Mouse (Mus musculus) 3T3-L1 (cell line): ENCODE measurements around the gene 4930550C14Rik.
A peak's percentile ranks its signal among the peaks of the same experiment; 100 is the strongest.

ENCODE experiments used
- DNase-seq: peaks from one replicate; pipeline ENCODE4 v3.0.0-alpha.2; 2015; ENCODE audit warnings: low read depth, low spot score

Gene 4930550C14Rik

DNA sequence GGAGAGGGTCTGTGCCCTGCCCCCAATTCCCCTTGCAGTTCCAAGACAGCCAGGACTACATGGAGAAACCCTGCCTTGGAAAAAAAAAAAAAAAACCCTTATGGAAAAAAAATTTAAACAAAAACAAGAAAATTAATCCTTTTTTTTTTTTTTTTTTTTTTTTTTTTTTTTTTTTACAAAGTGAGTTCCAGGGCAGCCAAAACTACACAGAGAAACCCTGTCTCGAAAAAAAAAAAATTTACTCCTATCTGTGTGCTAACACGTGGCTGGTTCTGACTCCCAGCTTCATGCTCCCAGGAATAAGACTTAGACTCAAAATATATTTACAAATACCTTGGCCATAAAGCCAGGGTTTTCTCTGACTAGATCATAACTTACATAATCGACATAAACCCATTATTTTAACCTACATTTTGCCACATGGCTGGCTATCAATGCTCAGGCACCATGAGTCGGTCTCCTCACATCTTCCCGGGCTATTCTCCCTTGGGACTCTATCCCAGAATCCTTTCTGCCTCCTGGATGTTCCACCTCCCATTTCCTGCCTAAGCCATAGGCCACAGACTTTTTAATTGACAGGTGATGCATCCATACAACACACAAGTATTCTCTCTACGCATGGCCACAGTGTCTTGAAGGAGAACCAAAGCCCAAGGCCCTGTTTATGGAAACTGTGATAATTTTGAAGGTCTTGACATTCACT, 2.1 kb downstream of the 4930550C14Rik start:
- peak; percentile 61 for DNase-seq

DNA sequence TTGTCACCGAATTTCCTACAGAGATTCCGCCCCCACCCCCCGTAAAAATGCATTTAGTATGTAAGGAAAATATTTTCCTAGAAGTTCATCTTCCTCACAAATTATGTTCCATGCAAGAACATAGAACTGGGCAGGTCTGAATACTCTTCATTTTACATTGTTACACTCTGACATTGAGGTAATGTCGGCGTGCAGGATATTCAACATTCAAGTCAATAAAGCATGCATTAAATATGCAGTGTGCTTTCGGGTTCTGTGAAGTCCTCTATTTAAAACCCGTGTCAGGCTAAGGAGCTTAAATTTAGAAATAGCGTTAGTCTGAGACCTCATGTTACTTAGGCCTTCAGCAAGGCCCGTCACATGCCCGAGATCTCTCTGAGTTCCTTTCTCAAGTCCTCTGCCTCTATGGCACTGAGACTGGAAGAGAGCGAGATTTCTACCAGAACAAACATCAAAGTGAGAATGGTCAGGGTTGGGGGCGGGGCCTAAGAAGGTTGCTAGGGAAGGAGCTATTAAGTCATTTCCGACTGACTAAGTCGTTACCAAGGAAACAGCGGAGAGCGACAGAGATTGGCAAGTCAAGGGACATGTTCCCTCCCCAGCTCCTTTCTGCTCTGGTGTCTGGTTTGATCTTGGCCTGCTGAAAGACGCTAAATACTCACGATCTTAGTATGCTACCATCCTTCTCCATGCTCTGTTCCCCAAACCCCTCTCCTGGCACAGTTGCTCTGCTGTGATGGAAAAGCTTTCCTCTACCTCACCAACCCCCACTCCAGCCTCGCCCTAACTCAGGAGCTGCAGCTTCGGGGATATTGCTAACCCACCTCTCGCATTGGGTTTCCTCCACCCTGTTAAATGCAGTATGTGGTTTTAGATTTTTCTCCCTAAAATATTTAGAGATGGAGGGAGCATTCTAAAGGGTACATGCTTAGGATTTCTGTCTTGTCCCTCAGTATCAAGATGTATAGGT, 2.9 kb downstream of the 4930550C14Rik start:
- DNase-seq, result no peak

DNA sequence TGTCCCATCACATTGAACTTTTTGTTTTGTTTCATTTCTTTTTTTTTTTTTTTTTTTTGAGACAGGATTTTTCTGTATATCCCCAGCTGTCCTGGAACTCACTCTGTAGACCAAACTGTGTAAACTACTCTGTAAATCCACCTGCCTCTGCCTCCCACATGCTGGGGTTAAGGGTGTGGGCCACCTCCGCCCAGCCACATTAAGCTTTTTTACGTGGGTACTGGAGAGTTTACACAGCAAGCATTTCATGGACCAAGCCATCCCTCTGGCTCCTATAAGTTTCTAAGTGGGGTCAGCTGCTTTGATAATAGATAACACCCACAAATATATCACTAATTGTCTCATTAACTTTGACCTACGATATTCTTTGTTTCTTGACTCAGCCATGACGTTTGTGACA, 6.4 kb downstream of the 4930550C14Rik start:
- no peak for DNase-seq

DNA sequence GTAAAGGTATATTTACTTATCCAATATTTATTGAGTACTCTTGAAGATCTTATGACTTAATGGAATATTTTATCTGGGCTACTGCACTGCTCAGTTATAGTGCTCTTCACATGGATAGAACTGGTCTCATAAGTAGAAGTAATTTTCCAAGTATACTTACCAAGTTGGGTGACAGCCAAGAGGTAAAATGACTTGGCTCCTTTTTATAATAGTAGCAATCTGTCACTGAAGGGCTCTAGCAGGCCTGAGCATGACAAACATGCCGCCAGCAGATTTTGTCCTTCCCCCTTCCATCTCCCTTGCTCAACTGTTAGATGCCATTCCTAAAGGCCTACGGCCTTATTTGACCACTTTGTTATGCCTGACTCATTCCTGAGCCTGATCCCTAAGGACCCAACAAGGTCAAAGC, 6.8 kb downstream of the 4930550C14Rik start:
- peak; percentile 65 for DNase-seq

GRCm38 (mm10) chr9:53409427-53409826, 7.3 kb downstream of the 4930550C14Rik start:
- DNase-seq, result no peak

DNA sequence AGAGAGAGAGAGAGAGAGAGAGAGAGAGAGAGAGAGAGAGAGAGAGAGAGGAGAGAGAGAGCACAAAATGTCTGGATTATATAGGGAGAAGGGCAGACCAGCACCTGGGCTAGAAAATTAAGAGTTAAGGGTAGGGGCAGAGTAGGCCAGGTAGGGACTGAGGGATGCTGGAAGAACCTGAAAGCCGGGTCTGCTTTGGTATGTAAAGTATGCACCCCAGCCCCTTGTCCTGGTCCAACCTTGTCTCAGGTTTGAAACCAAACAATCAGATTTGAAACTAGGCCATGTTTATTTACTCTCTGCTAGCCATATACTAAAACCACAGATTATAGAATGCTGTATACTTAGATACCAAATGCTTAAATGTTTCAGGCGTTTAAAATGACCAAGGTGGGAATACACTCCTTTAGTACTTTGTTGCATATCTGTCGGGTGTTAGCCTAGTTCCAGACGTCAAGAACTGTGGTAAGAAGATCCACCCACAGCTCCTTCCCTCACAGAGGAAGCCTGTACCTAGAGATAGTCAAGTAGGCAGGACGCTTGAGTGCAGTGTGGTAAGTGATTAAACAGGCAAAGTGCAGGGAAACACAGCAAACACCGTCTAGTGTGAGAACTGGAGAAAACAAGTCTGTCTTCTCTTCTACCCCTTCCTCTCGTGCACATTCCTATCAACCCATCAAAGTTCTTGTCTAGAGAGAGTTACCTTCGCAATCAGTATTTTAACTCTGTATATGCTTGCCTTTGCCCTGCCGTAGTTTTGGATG, 20.2 kb downstream of the 4930550C14Rik start:
- no peak for DNase-seq

DNA sequence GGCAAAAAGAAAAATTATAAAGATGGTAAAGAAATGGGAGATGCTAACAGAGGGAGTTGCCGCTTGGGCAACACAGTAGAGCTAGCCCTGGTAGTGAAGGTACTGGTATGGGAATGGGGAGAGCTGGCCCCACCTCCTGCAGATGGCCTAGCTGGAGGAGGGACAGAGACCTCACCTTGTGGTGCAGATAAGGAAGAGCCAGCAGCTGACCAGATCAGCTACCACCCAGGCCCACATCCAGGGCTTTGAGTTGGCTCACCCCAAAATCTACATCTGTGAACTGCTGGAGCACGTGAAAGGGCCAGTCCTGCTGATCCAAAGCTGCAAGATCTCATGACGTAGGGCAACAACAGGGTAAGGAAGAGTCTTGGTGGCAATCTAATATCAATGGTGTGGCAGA, 24.6 kb downstream of the 4930550C14Rik start:
- DNase-seq, result no peak

DNA sequence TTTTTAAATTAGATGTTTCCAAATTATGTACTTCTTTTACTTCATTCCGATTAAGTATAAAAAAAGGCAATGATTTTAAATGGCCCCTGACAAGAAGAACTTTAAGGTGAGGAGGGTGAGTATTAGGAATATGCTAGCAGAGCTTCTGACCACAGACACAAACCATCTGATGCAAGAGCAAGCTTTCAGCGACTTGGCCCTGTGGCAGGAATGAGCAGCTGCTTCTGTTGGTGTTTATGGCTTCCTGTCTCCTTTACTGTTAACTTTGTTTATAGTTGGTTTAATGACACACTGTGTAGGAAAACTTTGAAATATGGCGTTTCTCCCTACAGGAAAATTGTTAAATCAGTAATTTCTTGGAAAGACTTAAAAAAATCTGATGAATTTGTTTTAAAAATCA, 25.5 kb downstream of the 4930550C14Rik start:
- peak; percentile 39 for DNase-seq

GRCm38 (mm10) chr9:53435830-53436570, 33.9 kb downstream of the 4930550C14Rik start:
- DNase-seq, result no peak

DNA sequence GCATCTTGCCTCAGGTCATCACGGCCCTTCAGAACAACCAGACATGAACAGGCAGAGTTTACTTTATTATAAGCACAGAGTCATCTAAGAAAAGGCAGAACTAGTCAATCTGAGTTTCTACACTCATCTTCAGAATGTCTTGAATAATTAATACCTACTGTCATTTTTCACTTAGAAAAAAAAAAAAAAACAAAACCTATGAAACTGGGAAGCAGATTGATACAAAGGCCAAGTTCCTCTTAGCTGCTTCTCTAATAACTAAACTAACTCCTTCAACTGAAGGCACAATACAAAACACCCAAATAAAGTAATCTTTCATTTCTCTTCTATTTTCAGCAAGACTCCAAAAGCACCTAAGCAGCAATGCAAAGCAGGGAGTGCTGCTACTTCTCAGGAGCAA, 48.5 kb downstream of the 4930550C14Rik start:
- no peak for DNase-seq

DNA sequence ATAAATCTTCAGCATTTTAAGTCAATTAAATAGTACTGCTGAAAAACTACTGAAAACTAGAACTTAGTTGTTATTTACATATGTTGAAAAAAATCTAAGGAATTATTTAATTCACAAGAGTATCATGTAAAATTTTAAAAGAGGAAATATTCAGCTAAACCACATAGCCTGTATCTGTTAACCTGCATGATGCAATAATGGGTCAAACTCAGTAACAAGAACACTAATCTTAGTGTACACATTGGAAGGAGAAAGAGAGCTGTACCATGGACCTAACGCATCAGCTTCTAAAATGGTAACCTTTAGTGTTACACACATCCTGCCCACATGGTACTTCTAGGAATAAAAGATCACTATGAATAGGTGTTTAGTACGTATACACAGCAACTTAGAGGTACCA, 49.9 kb downstream of the 4930550C14Rik start:
- DNase-seq, result peak; percentile 47

DNA sequence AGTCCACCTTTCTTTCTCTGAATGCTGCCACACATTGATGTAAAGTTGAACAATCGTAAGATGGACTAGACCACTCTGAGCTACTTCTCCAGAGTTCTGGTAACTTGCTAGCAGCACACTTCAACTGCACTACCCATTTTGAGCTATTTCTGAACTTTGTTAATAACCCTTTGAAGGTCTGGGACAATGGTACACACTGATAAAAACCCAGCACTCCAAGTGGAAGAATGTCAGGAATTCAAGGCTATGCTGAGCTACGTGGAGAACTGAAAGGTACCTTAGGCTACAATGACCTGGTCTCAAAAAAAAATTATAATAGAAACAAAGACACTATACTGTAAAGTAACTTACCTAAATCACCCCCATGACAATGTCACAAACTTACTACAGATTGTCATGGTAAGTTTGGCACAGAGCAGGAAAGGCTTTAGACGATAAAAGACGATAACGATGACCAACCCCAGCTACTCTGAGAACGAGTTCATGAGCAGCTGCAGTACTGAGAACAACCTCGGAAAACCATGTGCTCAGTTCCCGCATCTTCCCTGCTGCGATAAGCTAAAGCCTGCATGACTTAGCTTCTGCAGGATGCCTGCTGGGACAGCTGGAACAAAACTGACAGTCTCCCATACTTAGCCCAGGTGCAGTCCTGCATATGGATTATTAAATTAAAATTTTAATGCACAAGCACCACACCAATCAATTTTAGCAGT, 70.8 kb downstream of the 4930550C14Rik start:
- no peak for DNase-seq
